Mouse (Mus musculus): ENCODE measurements around the gene Phf3. TPM values are rescaled to one million over a fixed set of nuclear protein-coding genes. Genes with fewer than 3 reads are reported as not detected.
"Not testable (repeated sequence)": the region's sequence is repeated elsewhere in the genome, so short reads cannot be mapped to it uniquely, and the experiment has no call there.

Phf3 gene
- polyA plus RNA-seq, 1 experiment from 2014 or later, result 48.1 TPM

DNA sequence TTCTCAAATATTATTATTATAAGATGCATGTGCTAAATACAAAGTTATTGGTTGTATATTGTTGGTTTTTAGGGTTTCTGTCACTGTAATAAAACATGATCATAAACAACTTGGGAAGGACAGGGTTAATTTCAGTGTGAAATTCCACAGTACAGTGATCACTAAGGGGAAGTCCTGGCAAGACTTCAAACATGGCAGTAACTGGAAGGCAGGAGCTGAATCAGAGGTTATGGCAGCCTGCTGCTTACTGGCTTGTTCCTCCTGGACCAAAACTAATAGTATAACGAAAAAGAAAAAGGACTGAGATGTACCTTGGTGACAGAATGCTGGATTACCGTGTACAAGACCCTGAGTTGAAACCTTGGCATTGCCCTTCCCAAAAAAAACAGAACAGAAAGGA is 84.7 kb downstream of the Phf3 start:
- no peak overlapping the region for H3K4me3 ChIP-seq
- WGBS, result 67% methylated on average over 2 of the region's 2 CpGs

DNA sequence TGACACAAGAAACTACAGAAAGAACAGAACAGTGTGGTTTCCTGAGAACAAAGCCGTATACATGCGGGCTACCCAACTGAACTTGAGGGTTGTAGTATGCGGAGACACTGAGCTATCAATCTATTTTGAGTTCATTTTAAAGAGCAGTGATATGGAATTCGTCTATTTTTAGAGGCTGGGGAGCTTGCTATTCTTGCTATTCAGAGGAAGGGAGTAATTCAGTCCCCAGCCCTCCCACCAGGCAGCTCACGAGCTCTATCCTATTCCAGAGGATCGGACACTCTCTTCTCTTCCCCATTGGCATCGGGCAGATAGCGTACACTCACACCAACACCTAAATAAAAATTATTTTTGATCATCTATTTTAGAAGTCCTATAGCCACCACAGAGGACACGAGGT is 87.1 kb downstream of the Phf3 start:
- H3K4me3 ChIP-seq, result no peak overlapping the region
- no peak for ATAC-seq (ENCODE audit: insufficient number of reproducible peaks, insufficient read depth, low FRiP score, low TSS enrichment, low read depth)
- H3K9me3 ChIP-seq, result no peaks in the 10 kb centered on the region
- H3K4me1 ChIP-seq, result no peaks in the 10 kb centered on the region
- H3K27ac ChIP-seq, result no peak overlapping the region
- H3K36me3 ChIP-seq, result no peaks in the 10 kb centered on the region
- no peak overlapping the region for H3K9ac ChIP-seq
- WGBS, result 88% methylated on average over 9 of the region's 9 CpGs
- no peak overlapping the region for H3K4me2 ChIP-seq
- no peaks in the 10 kb centered on the region for H3K27me3 ChIP-seq

More for the DNA sequence above, 84.7 kb downstream of the Phf3 start:
- peaks cover 14% of the 10 kb centered on the region; the same call in 1 of the 2 replicates for H3K4me1 ChIP-seq
- no peak for ATAC-seq (ENCODE audit: insufficient number of reproducible peaks, insufficient read depth, low FRiP score, low TSS enrichment, low read depth)
- no peaks in the 10 kb centered on the region for H3K9me3 ChIP-seq
- H3K4me2 ChIP-seq, result no peak overlapping the region
- H3K36me3 ChIP-seq, result no peaks in the 10 kb centered on the region
- no peak overlapping the region for H3K27ac ChIP-seq
- no peak overlapping the region for H3K9ac ChIP-seq
- H3K27me3 ChIP-seq, result no peaks in the 10 kb centered on the region

DNA sequence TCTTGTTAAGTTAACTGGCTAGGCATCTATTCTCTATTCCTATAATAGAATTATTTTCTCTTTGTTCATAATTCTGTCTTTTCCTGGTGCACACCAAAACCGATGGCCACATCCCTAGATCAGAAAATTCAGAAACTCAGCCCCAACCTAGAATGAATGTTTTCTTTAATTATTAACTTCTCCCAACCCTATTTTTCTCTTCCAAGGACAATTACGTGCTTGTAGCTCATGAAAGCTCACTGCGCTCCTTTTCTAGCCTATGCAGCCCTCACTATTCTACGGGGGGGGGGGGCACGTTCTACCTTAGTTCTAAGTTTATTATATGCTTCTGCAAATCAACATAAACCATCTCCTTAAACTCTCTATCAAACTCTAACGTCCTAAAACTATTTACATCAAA is 90.0 kb downstream of the Phf3 start:
- Histone ChIP-seq H3K36me3 (no peaks in the 10 kb centered on the region), H3K27ac (no peak overlapping the region), H3K27me3 (no peaks in the 10 kb centered on the region)

DNA sequence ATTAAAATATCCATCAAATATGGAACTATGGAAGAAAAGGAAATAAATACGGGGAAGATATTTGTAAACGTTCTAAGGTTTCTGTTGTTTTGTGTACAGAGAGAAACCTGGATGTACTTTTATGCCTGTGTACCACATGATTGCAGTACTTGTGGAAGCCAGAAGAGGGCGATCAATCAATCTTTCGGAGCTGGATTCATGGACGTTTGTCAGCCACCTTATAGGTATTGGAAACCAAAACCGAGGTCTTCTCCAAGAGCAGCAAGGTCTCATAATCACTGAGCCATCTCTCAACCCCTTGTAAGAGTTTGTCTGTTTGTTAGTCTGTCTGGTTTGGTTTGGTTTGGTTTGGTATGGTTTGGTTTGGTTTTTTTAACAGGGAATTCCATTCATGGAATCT is 93.4 kb downstream of the Phf3 start:
- 0 out of 2 replicates have a peak, but pooled peaks cover 3% of the 10 kb centered on the region for H3K4me1 ChIP-seq
- 46% methylated on average over 6 of the region's 6 CpGs for WGBS
- no peak overlapping the region for H3K27ac ChIP-seq
- H3K36me3 ChIP-seq, result no peaks in the 10 kb centered on the region
- ATAC-seq (ENCODE audit: insufficient number of reproducible peaks, insufficient read depth, low FRiP score, low TSS enrichment, low read depth), result no peak
- no peak overlapping the region for H3K4me3 ChIP-seq
- H3K9ac ChIP-seq, result no peak overlapping the region
- no peak overlapping the region for H3K4me2 ChIP-seq
- no peaks in the 10 kb centered on the region for H3K9me3 ChIP-seq
- H3K27me3 ChIP-seq, result no peaks in the 10 kb centered on the region

More for the DNA sequence above, 90.0 kb downstream of the Phf3 start:
- Histone ChIP-seq H3K4me1 (no peaks in the 10 kb centered on the region), H3K4me2 (no peak overlapping the region), H3K9me3 (no peaks in the 10 kb centered on the region), H3K9ac (no peak overlapping the region), H3K4me3 (no peak overlapping the region)
- WGBS, result 85% methylated on average over 6 of the region's 6 CpGs
- ATAC-seq (ENCODE audit: insufficient number of reproducible peaks, insufficient read depth, low FRiP score, low TSS enrichment, low read depth), result no peak

DNA sequence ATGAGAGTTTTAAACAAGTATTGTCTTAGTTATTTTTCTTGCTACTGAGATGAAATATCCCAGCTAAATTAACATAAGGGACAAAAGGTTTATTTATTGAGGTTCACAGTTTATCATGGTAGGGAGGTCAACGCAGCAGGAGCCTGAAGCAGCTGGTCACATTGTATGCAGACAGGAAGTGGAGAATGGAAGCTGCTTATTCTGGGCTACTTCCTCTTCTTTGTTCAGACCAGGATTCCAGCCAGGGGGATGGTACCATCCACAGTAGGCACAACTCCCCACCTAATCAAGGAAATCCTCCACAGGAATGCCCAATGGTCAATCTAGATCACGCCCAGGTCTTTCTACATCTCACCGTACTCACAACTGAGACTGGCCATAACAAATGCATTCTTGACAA is 94.2 kb downstream of the Phf3 start:
- WGBS, result 90% methylated on average over 3 of the region's 3 CpGs
- ATAC-seq (ENCODE audit: insufficient number of reproducible peaks, insufficient read depth, low FRiP score, low TSS enrichment, low read depth), result no peak
- H3K9ac ChIP-seq, result no peak overlapping the region

DNA sequence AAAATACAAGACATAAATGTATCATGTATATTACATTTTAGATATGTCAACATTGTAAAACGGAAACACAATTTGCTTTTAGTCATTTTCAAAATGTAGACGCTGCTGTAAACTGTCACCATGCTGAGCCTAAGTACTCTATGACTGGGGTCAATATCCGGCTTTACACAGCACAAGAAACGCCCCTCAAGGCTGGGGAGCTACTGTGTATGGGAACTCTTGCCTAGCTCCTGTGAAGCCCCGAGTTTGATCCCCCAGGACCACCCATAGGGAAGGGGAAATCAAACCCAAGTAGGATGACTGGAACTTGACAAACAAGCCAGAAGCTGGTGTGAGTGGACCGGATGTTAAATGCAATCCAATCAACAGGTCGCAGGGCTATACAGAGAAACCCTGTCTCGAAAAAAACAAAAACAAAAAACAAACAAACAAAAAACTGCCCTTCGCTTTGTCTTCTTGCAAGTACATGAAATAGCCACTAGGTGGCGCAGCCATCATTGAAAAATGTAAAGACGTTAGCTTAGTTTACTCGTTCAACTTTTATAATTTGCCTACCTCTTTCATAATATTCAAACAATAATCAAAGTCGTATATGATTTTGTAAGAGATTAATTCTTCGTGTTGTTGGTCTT is 95.2 kb downstream of the Phf3 start:
- no peak overlapping the region for H3K4me3 ChIP-seq
- no peaks in the 10 kb centered on the region for H3K9me3 ChIP-seq
- no peaks in the 10 kb centered on the region for H3K27me3 ChIP-seq
- WGBS, result 18% methylated on average over 14 of the region's 14 CpGs
- H3K36me3 ChIP-seq, result no peaks in the 10 kb centered on the region
- ATAC-seq (ENCODE audit: insufficient number of reproducible peaks, insufficient read depth, low FRiP score, low TSS enrichment, low read depth), result peak; percentile 15; the same call in 1 of the 2 replicates
- H3K4me1 ChIP-seq, result 0 out of 2 replicates have a peak, but pooled peaks cover 3% of the 10 kb centered on the region
- H3K4me2 ChIP-seq, result peak overlapping the region; percentile 37
- H3K9ac ChIP-seq, result peak overlapping the region; percentile 40; the same call in 1 of the 2 replicates
- H3K27ac ChIP-seq, result no peak overlapping the region

More for the DNA sequence above, 94.2 kb downstream of the Phf3 start:
- Histone ChIP-seq H3K27ac (no peak overlapping the region), H3K4me1 (0 out of 2 replicates have a peak, but pooled peaks cover 3% of the 10 kb centered on the region), H3K27me3 (no peaks in the 10 kb centered on the region), H3K4me2 (no peak overlapping the region), H3K4me3 (no peak overlapping the region), H3K36me3 (no peaks in the 10 kb centered on the region), H3K9me3 (no peaks in the 10 kb centered on the region)

DNA sequence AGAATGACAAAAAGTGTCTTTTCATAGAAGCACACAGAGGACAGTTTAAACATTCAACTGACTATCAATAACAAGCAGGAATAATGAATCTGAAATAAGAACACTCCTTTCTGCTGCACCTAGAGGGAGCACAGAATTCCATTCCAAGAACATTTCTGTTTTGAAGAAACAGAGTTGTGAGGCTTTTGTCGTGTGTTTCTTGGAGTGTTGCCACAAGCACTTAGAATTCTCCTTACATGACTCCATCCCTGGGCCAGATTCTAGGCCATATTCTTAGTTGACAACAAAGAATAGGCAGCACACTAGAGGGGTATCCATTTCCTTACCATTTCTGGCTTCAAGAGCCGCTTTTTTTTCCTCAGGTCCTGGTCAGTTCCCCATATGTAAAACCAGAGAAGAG is 97.5 kb downstream of the Phf3 start:
- WGBS, result 53% methylated on average over 2 of the region's 2 CpGs

DNA sequence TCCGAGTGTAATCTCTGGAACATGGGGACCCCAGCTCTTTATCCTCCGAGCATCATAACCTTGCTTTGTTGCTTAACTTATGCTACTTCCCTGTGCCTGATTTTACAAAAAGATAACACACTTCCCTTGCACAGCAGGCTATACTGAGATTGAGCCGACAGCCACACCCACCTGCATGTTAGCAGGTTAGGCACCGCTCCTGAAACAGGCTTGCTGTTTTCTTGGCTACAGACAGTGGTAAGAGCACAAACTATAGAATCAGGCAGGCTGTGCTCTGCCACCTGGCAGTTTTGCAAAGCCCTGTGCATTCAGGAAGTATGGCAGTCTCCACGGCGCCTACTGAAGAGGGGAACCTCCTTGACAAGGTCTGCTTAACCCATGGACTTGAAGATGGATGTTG is 100.1 kb downstream of the Phf3 start:
- WGBS, result 84% methylated on average over 6 of the region's 6 CpGs

More for the DNA sequence above, 97.5 kb downstream of the Phf3 start:
- no peak overlapping the region for H3K27ac ChIP-seq
- ATAC-seq (ENCODE audit: insufficient number of reproducible peaks, insufficient read depth, low FRiP score, low TSS enrichment, low read depth), result no peak
- H3K9me3 ChIP-seq, result no peaks in the 10 kb centered on the region
- H3K27me3 ChIP-seq, result no peaks in the 10 kb centered on the region
- no peaks in the 10 kb centered on the region for H3K36me3 ChIP-seq
- 0 out of 2 replicates have a peak, but pooled peaks cover 3% of the 10 kb centered on the region for H3K4me1 ChIP-seq
- no peak overlapping the region for H3K4me2 ChIP-seq
- no peak overlapping the region for H3K9ac ChIP-seq
- H3K4me3 ChIP-seq, result no peak overlapping the region

DNA sequence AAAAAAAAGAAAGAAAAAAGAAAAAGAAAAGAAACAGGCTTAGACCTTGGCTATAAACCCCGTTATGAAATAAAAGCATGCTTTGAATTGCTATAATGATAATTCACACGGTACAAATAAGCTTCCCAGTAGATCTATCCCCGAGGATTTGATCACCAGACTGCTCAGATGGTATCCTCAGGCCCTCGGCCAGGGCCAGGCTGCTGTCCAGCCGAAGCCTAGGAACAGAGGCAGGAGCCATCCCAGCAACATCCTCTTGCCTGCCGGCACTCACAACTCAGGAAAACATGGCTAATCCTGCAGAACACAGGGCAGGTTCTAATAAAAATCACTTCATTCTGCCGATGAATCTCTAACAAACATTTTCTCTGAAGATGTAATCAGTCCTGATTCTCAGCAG is 100.9 kb downstream of the Phf3 start:
- H3K4me1 ChIP-seq, result no peaks in the 10 kb centered on the region
- H3K9ac ChIP-seq, result no peak overlapping the region
- no peak overlapping the region for H3K4me2 ChIP-seq
- WGBS, result 74% methylated on average over 7 of the region's 7 CpGs
- no peaks in the 10 kb centered on the region for H3K9me3 ChIP-seq
- no peak for ATAC-seq (ENCODE audit: insufficient number of reproducible peaks, insufficient read depth, low FRiP score, low TSS enrichment, low read depth)
- H3K27me3 ChIP-seq, result no peaks in the 10 kb centered on the region
- no peak overlapping the region for H3K4me3 ChIP-seq
- no peak overlapping the region for H3K27ac ChIP-seq
- H3K36me3 ChIP-seq, result no peaks in the 10 kb centered on the region

More for the DNA sequence above, 100.1 kb downstream of the Phf3 start:
- Histone ChIP-seq H3K36me3 (no peaks in the 10 kb centered on the region), H3K9me3 (no peaks in the 10 kb centered on the region), H3K9ac (no peak overlapping the region), H3K27me3 (no peaks in the 10 kb centered on the region), H3K4me3 (no peak overlapping the region), H3K4me2 (no peak overlapping the region), H3K4me1 (0 out of 2 replicates have a peak, but pooled peaks cover 3% of the 10 kb centered on the region), H3K27ac (no peak overlapping the region)
- ATAC-seq (ENCODE audit: insufficient number of reproducible peaks, insufficient read depth, low FRiP score, low TSS enrichment, low read depth), result no peak

DNA sequence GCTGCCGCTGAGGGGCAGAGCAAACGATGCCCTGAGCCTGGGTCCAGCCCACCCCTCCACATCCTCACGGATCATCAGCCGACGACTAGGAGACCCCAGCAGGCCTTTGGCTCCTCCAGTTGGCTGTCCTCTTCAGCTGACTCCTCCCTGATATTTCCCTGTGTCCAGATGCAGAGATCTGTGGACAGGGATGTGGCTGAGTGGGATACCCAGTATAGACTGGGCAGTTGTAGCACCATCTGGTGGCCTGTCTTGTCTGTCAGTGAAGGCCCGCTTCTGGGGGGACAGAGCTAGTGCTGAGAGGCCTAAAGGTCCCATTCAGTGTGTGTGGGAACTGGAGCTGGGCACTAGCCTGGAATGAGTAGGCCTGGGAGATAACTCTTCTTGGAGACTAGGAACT is 101.9 kb downstream of the Phf3 start:
- 82% methylated on average over 6 of the region's 6 CpGs for WGBS
- Histone ChIP-seq H3K4me1 (no peaks in the 10 kb centered on the region), H3K9me3 (no peaks in the 10 kb centered on the region), H3K9ac (no peak overlapping the region), H3K27me3 (no peaks in the 10 kb centered on the region), H3K4me2 (no peak overlapping the region), H3K36me3 (no peaks in the 10 kb centered on the region), H3K27ac (no peak overlapping the region), H3K4me3 (no peak overlapping the region)
- ATAC-seq (ENCODE audit: insufficient number of reproducible peaks, insufficient read depth, low FRiP score, low TSS enrichment, low read depth), result no peak

DNA sequence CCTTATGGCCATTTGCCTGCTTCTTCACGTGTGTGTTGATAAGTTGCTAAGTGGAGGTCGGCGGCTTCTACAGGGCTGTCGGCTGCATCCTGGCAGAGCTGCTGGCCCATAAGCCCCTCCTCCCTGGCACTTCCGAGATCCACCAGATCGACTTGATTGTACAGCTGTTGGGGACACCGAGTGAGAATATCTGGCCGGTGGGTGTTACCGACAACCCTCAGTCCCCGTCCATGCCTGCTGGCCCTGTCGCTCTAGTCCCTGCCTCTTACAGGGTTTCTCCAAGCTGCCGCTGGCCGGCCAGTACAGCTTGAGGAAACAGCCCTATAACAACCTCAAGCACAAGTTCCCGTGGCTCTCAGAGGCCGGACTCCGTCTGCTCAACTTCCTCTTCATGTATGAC is 103.1 kb downstream of the Phf3 start:
- not testable (repeated sequence) for H3K4me3 ChIP-seq; ATAC-seq (ENCODE audit: insufficient number of reproducible peaks, insufficient read depth, low FRiP score, low TSS enrichment, low read depth)
- 90% methylated on average over 13 of the region's 16 CpGs for WGBS

DNA sequence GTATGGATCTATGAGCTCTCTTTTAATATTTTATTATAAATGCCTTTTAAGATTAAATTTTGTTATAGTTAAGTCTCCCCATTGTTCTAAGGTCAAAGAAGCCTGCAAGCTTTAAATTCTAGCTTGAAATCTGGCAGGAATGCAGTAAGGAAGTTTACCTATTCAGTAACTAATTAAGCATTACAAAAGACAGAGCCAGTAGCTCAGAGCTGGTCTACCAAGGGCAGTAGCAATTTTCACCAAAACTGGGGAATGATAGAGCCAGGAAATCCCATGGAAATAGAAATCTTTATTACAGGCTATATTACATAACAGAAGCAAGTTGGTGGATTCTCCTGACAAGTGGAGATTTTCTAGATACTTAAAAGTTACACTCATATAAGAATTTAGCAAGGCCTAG is 116.9 kb downstream of the Phf3 start:
- Histone ChIP-seq H3K27me3 (no peaks in the 10 kb centered on the region), H3K4me2 (no peak overlapping the region), H3K36me3 (no peaks in the 10 kb centered on the region), H3K4me1 (no peaks in the 10 kb centered on the region), H3K27ac (no peak overlapping the region), H3K4me3 (no peak overlapping the region), H3K9ac (no peak overlapping the region), H3K9me3 (no peaks in the 10 kb centered on the region)
- ATAC-seq (ENCODE audit: insufficient number of reproducible peaks, insufficient read depth, low FRiP score, low TSS enrichment, low read depth), result no peak

More for the DNA sequence above, 103.1 kb downstream of the Phf3 start:
- not testable (repeated sequence) for H3K27ac ChIP-seq, H3K27me3 ChIP-seq, H3K36me3 ChIP-seq, H3K4me2 ChIP-seq, H3K4me1 ChIP-seq, H3K9me3 ChIP-seq, H3K9ac ChIP-seq

Measured in embryonic facial prominence, embryonic 13.5 days (tissue).